Mouse (Mus musculus) skeletal muscle tissue, adult 2 months (tissue): Measurements from ENCODE around the gene Pgls.

Experiments used
- DNase-seq: peaks from one replicate; pipeline ENCODE4 v3.0.0-alpha.2; 2012; ENCODE audit warnings: low read depth, low spot score

The Pgls gene

DNA sequence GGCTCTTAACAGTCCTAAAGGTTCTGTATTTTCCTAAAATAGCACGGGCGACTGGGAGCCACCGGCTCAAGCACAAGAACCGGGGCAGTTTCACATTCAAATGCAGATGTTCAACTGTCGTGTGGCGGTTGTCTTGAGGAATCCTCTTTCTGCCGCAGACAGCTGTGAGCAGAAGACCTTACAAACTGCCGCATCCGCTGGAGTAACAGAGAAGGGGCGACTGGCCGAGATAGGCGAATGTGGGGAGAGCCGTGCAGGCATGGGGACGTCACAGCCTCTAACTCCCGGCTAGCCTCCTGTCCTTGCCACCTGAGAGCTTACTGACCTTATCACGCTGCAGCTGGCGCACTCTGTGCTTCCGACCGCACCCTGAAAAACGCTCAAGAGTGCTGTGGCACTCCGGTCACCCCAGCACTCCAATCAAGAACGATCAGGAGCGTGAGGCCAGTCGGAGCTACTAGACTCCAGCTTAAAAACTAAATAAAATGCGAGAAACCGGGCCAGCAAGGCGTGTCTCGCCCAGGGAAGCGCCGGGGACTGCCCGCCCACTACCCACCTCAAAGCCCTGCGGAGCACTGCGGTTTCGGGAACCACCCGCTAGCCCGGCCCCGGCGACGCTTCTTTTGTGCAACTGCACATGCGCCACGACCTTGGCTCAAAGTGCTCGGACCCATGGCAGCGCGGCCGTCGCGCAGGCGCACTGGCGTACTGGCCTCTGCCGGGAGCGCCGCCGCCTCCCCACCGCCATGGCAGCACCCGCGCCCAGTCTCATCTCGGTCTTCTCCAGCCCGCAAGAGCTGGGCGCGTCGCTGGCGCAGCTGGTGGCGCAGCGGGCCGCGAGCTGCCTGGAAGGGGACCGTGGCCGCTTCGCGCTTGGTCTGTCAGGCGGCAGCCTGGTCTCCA lies at the start of gene Pgls:
TSS of gene Pgls (plus strand) at position 706 of the 903 bp plus-strand sequence.
- DNase-seq = peak; percentile 96

- peak; percentile 100 for DNase-seq
Measured at GRCm38 (mm10) chr8:71542632-71543343, 49.2 kb upstream of the Pgls start, which contains the start of gene Mvb12a. Mvb12a (plus strand) TSS chr8:71542922.

DNA sequence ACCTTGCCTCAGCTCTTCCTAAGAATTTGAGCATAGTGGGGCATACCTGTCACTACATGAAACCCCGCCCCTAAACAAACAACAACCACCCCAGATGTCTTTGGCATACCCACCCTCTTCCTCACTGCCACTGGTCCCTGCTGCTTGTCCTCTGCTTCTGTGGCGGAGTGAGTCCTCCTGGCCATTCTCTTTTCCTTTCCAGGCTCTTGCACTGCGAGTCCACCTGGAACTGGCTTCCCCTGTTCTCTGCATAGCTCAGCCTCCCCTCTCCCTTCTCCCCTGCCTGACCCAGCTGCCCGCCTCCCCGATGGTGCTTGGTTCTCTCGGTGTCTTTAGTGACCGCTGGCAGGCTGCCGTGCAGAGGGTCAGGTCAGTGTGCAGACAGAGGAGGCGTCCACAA lies 48.2 kb upstream of the Pgls start:
- DNase-seq = no peak

- no peak for DNase-seq
Measured at GRCm38 (mm10) chr8:71545053-71545452, 46.9 kb upstream of the Pgls start.

- DNase-seq = no peak
Measured at GRCm38 (mm10) chr8:71547590-71547989, 44.4 kb upstream of the Pgls start.

DNA sequence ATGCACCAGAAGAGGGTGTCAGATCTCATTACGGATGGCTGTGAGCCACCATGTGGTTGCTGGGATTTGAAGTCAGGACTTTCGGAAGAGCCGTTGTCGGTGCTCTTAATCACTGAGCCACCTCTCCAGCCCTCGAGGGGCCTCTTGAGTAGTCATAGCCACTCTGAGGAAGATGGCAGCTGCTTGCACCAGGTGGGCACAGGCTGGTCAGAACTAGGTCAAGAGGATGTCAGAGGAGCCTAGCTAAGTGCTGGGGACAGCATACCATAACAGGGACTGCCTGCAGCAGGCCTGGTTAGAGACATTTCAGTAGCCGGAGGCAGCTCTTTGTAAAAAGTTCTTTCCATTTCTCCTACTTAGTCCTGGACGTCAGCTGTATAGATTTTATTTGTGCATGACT lies 41.2 kb upstream of the Pgls start:
- DNase-seq = no peak

GRCm38 (mm10) chr8:71552770-71553169 lies 39.2 kb upstream of the Pgls start:
- DNase-seq = no peak

DNA sequence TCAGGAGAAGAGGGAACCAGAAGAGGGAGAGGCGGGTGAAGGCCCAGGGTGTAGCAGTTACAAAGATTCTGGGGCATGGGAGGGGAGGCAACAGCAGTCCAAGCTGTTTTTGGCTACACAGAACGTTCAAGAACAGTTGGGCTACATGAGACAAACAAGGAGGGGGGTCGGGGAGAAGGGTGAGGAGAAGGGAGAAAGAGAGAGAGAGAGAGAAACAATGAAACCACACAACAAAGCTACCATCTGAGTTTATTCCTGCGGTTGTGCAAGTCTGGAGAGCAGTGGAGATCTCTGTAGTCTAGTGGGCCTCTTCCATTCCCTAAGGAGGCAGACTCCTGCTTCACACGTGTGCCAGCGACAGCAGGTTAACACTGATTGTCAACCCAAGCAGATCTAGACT lies 38.0 kb upstream of the Pgls start:
- no peak for DNase-seq

- DNase-seq = no peak
Measured at GRCm38 (mm10) chr8:71554644-71555043, 37.3 kb upstream of the Pgls start.

DNA sequence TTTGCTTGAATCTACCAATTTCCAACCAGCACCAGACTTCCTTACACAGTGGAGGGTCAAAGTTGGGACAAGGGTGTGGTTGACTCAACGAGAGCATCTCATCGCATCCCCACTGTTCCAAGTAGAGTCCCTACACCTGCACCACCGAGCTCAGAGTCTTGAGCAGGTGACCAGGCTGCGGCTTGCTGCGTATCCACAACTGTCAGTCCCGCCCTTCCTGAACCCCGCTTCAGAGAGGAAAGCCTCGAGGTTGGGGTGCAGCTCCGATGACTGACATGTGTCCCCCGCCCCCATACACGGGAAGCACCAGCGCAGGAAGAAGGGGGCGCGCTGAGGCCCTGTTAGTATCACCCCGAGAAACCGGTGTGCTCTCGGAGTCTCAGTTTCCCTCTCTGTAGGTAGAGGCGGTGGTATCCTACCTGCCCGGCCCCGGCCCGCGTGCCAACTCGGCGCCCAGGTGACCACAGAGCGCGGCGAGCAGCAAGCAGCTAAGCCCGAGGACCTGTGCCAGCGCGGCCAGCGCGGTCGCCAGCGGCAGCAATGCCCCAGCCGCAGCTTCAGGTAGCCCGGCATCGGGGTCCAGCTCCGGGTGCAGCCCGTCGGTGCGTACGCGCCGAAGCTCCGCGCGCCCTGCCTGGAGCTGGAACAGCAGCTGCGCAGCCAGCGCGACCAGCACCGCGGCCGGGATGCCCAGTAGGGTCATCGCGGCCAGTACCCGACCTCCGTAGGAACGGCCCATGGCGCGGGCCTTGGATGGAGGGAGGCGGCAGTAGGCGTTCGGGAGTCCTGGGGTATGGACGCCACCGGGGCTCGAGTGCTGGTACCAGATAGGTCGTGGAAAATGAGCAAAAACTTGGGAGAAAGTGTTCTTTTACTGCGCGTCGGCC lies 33.7 kb upstream of the Pgls start, which contains the start of gene Tmem221:
TSS of gene Tmem221 (minus strand) at position 801 of the 887 bp plus-strand sequence.
- no peak for DNase-seq

DNA sequence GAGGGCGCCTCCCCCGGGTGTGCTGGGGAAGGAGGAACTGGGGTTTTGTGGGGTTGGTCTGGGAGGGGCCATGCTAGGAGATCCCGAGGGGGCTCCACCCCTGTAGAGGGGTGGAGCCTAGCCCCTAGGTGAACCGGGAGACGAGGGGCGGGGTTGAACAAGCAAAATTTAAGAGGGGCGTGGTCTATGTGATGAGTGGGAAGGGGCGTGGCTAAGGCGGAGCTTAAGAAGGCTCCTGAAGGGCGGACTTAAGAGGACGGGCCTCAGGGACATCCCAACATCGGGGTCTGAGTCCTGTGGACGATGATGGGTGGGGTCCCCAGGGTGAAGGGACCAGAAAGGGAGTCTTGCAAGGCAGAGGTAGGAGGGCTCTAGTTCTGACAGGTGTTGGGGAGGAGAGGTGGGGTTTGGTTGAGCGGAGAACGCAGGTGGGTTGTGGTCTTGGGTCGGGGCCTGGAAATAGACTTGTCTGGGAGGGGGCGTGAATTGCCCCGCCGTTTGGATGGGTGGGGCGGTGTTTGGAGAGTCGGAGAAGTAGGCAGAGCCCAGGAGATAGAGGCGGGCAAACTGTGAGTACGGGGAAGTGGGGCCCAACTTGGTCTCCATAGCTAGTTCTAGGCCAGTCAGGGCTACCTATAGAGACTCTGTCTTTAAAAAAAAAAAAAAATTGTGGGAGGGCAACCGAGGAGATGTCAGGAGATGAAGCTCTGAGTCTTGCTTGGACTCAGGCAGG lies 32.9 kb upstream of the Pgls start:
- peak; percentile 56 for DNase-seq

- no peak for DNase-seq
Measured at GRCm38 (mm10) chr8:71560071-71560470, 31.9 kb upstream of the Pgls start.

DNA sequence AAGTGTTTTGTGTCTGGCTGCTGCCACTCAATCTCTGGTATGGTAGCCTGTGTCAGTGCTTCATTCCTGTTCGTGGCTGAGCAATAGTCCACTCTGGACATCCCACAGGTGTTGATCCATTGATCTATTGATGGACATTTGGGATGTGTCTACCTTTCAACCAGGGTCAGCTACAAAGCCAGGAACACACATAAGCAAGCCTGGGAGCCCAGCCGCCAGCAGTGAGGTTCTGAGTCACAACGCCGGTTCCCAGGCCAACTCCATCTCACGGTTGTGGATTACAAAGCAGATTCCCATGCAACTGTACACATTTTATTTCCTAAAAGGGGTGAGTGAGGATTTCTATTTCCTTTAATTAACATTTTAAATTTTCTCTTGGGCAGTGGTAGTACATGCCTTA lies 31.2 kb upstream of the Pgls start:
- no peak for DNase-seq

GRCm38 (mm10) chr8:71561401-71561800 lies 30.6 kb upstream of the Pgls start:
- peak; percentile 59 for DNase-seq

- peak; percentile 51 for DNase-seq
Measured at GRCm38 (mm10) chr8:71562751-71563150, 29.2 kb upstream of the Pgls start.

- no peak for DNase-seq
Measured at GRCm38 (mm10) chr8:71563992-71564391, 28.0 kb upstream of the Pgls start.

DNA sequence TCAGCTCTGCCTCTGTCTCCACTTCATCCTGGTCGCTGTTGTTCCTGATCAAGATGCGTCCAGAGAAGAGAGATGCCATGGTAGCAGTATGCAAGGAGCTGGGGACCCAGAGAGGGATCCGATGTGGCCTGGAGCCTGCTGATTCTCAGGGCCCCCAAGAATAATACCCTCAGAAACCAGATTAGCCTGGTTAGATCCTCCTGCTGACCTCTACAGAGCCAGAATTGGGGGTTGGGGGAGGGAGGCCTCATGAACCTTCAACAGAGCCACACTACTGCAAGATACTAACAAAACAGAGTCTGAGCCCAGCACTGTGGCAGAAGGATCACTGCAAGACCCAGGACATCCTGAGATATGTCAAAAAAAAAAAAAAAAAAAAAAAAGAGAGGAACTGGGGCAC lies 25.5 kb upstream of the Pgls start, which contains the start of gene Nxnl1:
TSS of gene Nxnl1 (minus strand) at position 101 of the 400 bp plus-strand sequence.
- no peak for DNase-seq

DNA sequence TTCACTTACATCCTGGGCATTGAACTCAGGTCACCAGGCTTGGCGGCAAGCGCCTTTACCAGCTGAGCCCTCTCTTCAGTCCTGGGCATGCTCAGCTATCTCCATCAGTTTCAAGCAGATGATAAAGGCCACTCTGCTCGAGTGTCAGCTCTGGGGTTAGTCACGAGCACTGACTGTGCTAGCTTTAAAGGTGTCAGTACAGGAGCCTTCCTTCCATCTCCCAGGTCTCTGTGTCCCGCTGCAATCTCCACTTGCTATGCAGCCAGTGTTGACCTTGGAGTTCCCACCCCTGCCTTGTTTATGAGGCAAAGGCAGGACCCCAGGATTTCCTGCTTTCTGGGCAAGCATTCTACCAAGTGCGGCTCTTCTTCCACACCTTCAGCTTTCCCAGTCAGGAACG lies 24.4 kb upstream of the Pgls start:
- DNase-seq = no peak

GRCm38 (mm10) chr8:71568387-71568937 lies 23.5 kb upstream of the Pgls start, which contains the start of gene Slc27a1:
Slc27a1 (plus strand) TSS chr8:71568882.
- DNase-seq = peak; percentile 84

GRCm38 (mm10) chr8:71568941-71569340 lies 23.0 kb upstream of the Pgls start:
- no peak for DNase-seq
